Mouse (Mus musculus) bone marrow macrophage, adult 2 months (primary cell): ENCODE measurements around the gene Pacrg.

Experiments used
- CTCF ChIP-seq: IDR thresholded peaks from 2 replicates; pipeline ENCODE4 v1.5.1; 2012; ENCODE audit warnings: low read depth, mild to moderate bottlenecking, low read length, moderate library complexity
- POLR2A ChIP-seq: IDR thresholded peaks from 2 replicates; pipeline ENCODE4 v1.6.1; 2012; ENCODE audit warnings: mild to moderate bottlenecking, low read depth, low read length, borderline replicate concordance

DNA sequence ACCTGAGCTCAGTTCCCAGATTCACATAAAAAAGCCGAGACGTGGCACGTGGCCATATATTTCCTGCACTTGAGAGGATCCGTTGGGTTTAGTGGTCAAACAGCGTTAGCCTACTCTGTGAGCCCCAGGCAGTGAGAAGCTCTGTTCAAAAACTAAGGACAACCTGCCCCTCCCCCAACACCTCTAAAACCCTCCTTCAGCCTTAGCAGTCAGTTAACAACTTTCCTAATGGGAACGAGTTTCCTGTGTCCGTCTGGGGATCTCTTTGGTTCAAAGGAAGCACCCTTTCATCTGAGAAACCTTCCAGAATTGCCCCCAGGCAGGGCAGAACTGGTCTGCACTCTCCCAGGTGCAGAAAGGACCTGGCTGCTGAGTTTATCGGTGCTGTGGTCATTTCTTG, 484.4 kb downstream of the Pacrg start:
- TF ChIP-seq POLR2A = no peak
- no peak for TF ChIP-seq CTCF
